Mouse (Mus musculus) ES-E14 (cell line): ENCODE measurements at regions not wholly inside any gene's neighbourhood (a gene's known extent, or its start where the extent isn't known, plus 50 kb on each side); places are given as distances from the start of the nearest gene placed in this dataset.

ENCODE experiments used
- CHD2 ChIP-seq: IDR thresholded peaks from 2 replicates; pipeline ENCODE4 v1.6.1; 2014; ENCODE audit warnings: mild to moderate bottlenecking, low read depth, low read length, inconsistent platforms
- HCFC1 ChIP-seq: IDR thresholded peaks from 2 replicates; pipeline ENCODE4 v1.6.1; 2012; ENCODE audit warnings: low read length, inconsistent platforms, borderline replicate concordance; ENCODE audit not compliant: insufficient read depth
- MAFK ChIP-seq: IDR thresholded peaks from 2 replicates; pipeline ENCODE4 v1.6.1; 2014; ENCODE audit warnings: mild to moderate bottlenecking, low read depth, low read length, inconsistent platforms; ENCODE audit not compliant: insufficient read depth
- ZC3H11A ChIP-seq: IDR thresholded peaks from 2 replicates; pipeline ENCODE4 v1.6.1; 2012; ENCODE audit warnings: low read depth, mild to moderate bottlenecking, inconsistent platforms, low read length, borderline replicate concordance
- ZNF384 ChIP-seq: IDR thresholded peaks from 2 replicates; pipeline ENCODE4 v1.6.1; 2012; ENCODE audit warnings: low read depth, low read length, inconsistent platforms

GRCm38 (mm10) chr12:97157748-97158147, 1101.5 kb downstream of the Galc start:
- TF ChIP-seq ZNF384 (no peak), ZC3H11A (no peak), MAFK (no peak), CHD2 (no peak), HCFC1 (no peak)
